Mouse (Mus musculus): Measurements from ENCODE around the gene Prkg1. TPM values are rescaled to one million over a fixed set of nuclear protein-coding genes. Genes with fewer than 3 reads are reported as not detected.
"Not testable (repeated sequence)": the region's sequence is repeated elsewhere in the genome, so short reads cannot be mapped to it uniquely, and the experiment has no call there.

The Prkg1 gene
- total and polyA plus RNA-seq, 3 experiments, result not detected

DNA sequence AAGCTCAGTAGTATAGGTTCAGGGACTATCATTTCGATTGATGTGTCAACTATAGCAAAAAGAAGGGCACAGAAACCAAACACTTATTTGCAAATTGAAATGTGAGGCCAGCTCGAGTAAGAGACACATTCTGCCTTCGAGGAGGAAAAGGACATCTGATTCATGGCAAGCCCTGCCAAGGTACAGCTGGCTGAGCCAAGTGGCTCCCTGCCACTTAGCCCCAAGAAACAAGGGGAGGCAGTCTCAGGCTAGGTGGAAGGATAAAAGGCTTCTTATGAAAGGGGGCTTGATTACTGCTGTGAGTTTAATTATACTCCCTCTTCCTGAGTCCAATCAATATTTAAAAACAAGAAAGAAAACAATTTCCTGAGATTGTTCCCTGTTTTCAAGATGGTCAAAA lies 403.7 kb downstream of the Prkg1 start:
- H3K36me3 ChIP-seq (ENCODE audit: control insufficient read depth in 1 of 2, insufficient read depth in 2 of 2, low read length in 2 of 2), result no peaks in the 10 kb centered on the region
- H3K79me2 ChIP-seq (ENCODE audit: control insufficient read depth, insufficient read depth, low read length, poor library complexity), result no peaks in the 10 kb centered on the region
- H3K27ac ChIP-seq (ENCODE audit: control insufficient read depth, low read depth, low read length), result no peak overlapping the region
- H3K27me3 ChIP-seq (ENCODE audit: control insufficient read depth in 1 of 2, insufficient read depth in 2 of 2, low read length in 2 of 2), result no peaks in the 10 kb centered on the region
- no peak for TF ChIP-seq CTCF (IDR thresholded peaks at IDR 0.05 in 2 of 3, conservative IDR thresholded peaks at IDR 0.05 in 1 of 3; ENCODE audit: control insufficient read depth in 1 of 3, insufficient read depth in 1 of 3, low read depth in 2 of 3, low read length in 3 of 3, poor library complexity in 1 of 3, severe bottlenecking in 1 of 3)
- DNase-seq (ENCODE audit: low read depth, low spot score), result no peak
- no peaks in the 10 kb centered on the region for H3K9me3 ChIP-seq (replicated peaks; ENCODE audit: insufficient read depth, low read length)
- no peak overlapping the region for H3K4me3 ChIP-seq (ENCODE audit: control insufficient read depth in 1 of 2, insufficient read depth in 1 of 2, low read depth in 2 of 2, low read length in 2 of 2)
- no peaks in the 10 kb centered on the region for H3K4me1 ChIP-seq (ENCODE audit: control insufficient read depth in 1 of 2, insufficient read depth in 2 of 2, low read length in 2 of 2)
- H3K9ac ChIP-seq (ENCODE audit: control insufficient read depth, low read depth, low read length, poor library complexity, severe bottlenecking), result no peak overlapping the region

DNA sequence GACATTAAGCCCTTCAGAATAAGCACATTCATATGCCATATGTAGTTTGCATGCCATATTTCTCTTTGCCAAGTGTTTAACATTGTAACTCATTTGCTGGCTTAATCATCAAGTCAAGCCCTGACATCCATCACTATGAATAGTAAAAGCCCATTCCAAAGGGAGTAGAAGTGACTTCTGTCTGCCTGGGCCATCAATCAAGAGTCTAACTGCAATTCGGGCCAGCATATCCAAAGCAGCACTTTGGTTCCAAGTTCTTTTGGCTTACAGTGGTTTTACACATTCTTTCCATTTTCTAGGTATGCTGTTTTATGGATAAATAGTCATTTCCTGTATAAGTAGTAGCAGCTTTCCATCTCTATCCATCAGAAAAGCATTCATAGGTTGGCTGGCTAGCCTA lies 409.9 kb downstream of the Prkg1 start:
- H3K27me3 ChIP-seq (ENCODE audit: control insufficient read depth in 1 of 2, insufficient read depth in 2 of 2, low read length in 2 of 2), result no peaks in the 10 kb centered on the region
- no peak overlapping the region for H3K27ac ChIP-seq (ENCODE audit: control insufficient read depth, low read depth, low read length)
- no peaks in the 10 kb centered on the region for H3K36me3 ChIP-seq (ENCODE audit: control insufficient read depth in 1 of 2, insufficient read depth in 2 of 2, low read length in 2 of 2)
- H3K9me3 ChIP-seq (replicated peaks; ENCODE audit: insufficient read depth, low read length), result no peaks in the 10 kb centered on the region
- no peak overlapping the region for H3K4me3 ChIP-seq (ENCODE audit: control insufficient read depth in 1 of 2, insufficient read depth in 1 of 2, low read depth in 2 of 2, low read length in 2 of 2)
- no peaks in the 10 kb centered on the region for H3K79me2 ChIP-seq (ENCODE audit: control insufficient read depth, insufficient read depth, low read length, poor library complexity)
- no peak for DNase-seq (ENCODE audit: low read depth, low spot score)
- H3K4me1 ChIP-seq (ENCODE audit: control insufficient read depth in 1 of 2, insufficient read depth in 2 of 2, low read length in 2 of 2), result no peaks in the 10 kb centered on the region
- H3K9ac ChIP-seq (ENCODE audit: control insufficient read depth, low read depth, low read length, poor library complexity, severe bottlenecking), result no peak overlapping the region
- TF ChIP-seq ZC3H11A (IDR thresholded peaks at IDR 0.05; ENCODE audit: low read depth, low read length), result no peak
- TF ChIP-seq MXI1 (IDR thresholded peaks at IDR 0.05; ENCODE audit: low read depth, low read length), result no peak
- no peak for TF ChIP-seq CTCF (IDR thresholded peaks at IDR 0.05 in 2 of 3, conservative IDR thresholded peaks at IDR 0.05 in 1 of 3; ENCODE audit: control insufficient read depth in 1 of 3, insufficient read depth in 1 of 3, low read depth in 2 of 3, low read length in 3 of 3, poor library complexity in 1 of 3, severe bottlenecking in 1 of 3)
- no peak for TF ChIP-seq ZMIZ1 (IDR thresholded peaks at IDR 0.05; ENCODE audit: low read depth, low read length)
- no peak for TF ChIP-seq SMC3 (IDR thresholded peaks at IDR 0.05; ENCODE audit: low read depth, low read length)
- TF ChIP-seq MAFK (IDR thresholded peaks at IDR 0.05; ENCODE audit: borderline replicate concordance, low read depth, low read length), result no peak

DNA sequence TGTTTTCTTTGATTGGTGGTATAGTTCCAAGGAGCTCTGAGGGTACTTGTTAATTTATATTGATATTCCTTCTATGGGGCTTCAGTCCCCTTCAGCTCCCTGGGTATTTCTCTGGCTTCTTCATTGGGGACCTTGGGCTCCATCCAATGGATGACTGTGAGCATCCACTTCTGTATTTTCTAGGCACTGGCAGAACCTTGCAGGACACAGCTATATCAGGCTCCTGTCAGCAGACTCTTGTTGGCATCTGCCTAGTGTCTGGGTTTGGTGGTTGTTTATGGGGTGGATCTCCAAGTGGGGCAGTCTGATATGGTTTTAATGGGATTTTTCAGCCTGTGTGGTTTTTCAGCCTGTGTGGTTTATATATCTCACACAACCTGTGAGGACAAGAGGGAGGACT lies 412.0 kb downstream of the Prkg1 start:
- H3K4me3 ChIP-seq (ENCODE audit: control insufficient read depth in 1 of 2, insufficient read depth in 1 of 2, low read depth in 2 of 2, low read length in 2 of 2); H3K9me3 ChIP-seq (replicated peaks; ENCODE audit: insufficient read depth, low read length); H3K27me3 ChIP-seq (ENCODE audit: control insufficient read depth in 1 of 2, insufficient read depth in 2 of 2, low read length in 2 of 2); H3K36me3 ChIP-seq (ENCODE audit: control insufficient read depth in 1 of 2, insufficient read depth in 2 of 2, low read length in 2 of 2); H3K27ac ChIP-seq (ENCODE audit: control insufficient read depth, low read depth, low read length); H3K4me1 ChIP-seq (ENCODE audit: control insufficient read depth in 1 of 2, insufficient read depth in 2 of 2, low read length in 2 of 2); H3K9ac ChIP-seq (ENCODE audit: control insufficient read depth, low read depth, low read length, poor library complexity, severe bottlenecking); DNase-seq (ENCODE audit: low read depth, low spot score); H3K79me2 ChIP-seq (ENCODE audit: control insufficient read depth, insufficient read depth, low read length, poor library complexity): not testable (repeated sequence)

DNA sequence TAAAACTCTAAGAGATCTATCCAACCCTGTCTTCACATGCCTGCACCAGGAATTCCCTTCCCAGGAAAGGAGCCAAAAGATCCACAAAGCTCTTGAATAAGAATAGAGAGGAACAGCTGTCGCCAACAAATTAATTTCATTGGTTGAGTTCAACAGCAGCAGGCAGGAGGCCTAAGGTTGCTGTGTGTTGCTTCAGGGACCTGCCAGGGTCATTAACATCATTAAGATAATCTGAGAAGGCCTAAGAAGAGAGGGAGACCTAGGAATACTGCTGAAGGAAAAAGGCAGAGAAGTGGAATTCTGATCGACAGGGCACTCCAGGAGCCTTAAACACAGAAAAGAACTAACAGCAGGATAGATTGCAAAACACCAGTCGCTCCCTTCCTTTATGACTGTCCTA lies 413.0 kb downstream of the Prkg1 start:
- H3K27me3 ChIP-seq (ENCODE audit: control insufficient read depth in 1 of 2, insufficient read depth in 2 of 2, low read length in 2 of 2), result no peaks in the 10 kb centered on the region
- H3K79me2 ChIP-seq (ENCODE audit: control insufficient read depth, insufficient read depth, low read length, poor library complexity), result no peaks in the 10 kb centered on the region
- no peak overlapping the region for H3K27ac ChIP-seq (ENCODE audit: control insufficient read depth, low read depth, low read length)
- H3K36me3 ChIP-seq (ENCODE audit: control insufficient read depth in 1 of 2, insufficient read depth in 2 of 2, low read length in 2 of 2), result no peaks in the 10 kb centered on the region
- no peaks in the 10 kb centered on the region for H3K4me1 ChIP-seq (ENCODE audit: control insufficient read depth in 1 of 2, insufficient read depth in 2 of 2, low read length in 2 of 2)
- DNase-seq (ENCODE audit: low read depth, low spot score), result no peak
- TF ChIP-seq POLR2AphosphoS2 (IDR thresholded peaks at IDR 0.05; ENCODE audit: low read length) (no peak), GABPA (IDR thresholded peaks at IDR 0.05; ENCODE audit: low read depth, low read length) (no peak), MAZ (IDR thresholded peaks at IDR 0.05; ENCODE audit: low read depth, low read length) (no peak), SMC3 (IDR thresholded peaks at IDR 0.05; ENCODE audit: low read depth, low read length) (no peak), USF2 (IDR thresholded peaks at IDR 0.05; ENCODE audit: borderline replicate concordance in 1 of 2, insufficient read depth in 1 of 2, low read depth in 1 of 2, low read length in 2 of 2) (no peak), MAFK (IDR thresholded peaks at IDR 0.05; ENCODE audit: borderline replicate concordance, low read depth, low read length) (no peak), MYB (IDR thresholded peaks at IDR 0.05; ENCODE audit: low read depth, low read length) (no peak), ETS1 (IDR thresholded peaks at IDR 0.05; ENCODE audit: low read depth, low read length) (no peak), ZKSCAN1 (IDR thresholded peaks at IDR 0.05; ENCODE audit: low read depth, low read length) (no peak), HCFC1 (IDR thresholded peaks at IDR 0.05; ENCODE audit: low read depth, low read length) (no peak), CHD1 (IDR thresholded peaks at IDR 0.05; ENCODE audit: low read depth, low read length) (no peak), MXI1 (IDR thresholded peaks at IDR 0.05; ENCODE audit: low read depth, low read length) (no peak)
- H3K9me3 ChIP-seq (replicated peaks; ENCODE audit: insufficient read depth, low read length), result no peaks in the 10 kb centered on the region
- no peak overlapping the region for H3K9ac ChIP-seq (ENCODE audit: control insufficient read depth, low read depth, low read length, poor library complexity, severe bottlenecking)
- no peak overlapping the region for H3K4me3 ChIP-seq (ENCODE audit: control insufficient read depth in 1 of 2, insufficient read depth in 1 of 2, low read depth in 2 of 2, low read length in 2 of 2)

All from MEL (cell line).